ENCODE assay signal across 16 mouse cellular contexts in the genomic region with DNA sequence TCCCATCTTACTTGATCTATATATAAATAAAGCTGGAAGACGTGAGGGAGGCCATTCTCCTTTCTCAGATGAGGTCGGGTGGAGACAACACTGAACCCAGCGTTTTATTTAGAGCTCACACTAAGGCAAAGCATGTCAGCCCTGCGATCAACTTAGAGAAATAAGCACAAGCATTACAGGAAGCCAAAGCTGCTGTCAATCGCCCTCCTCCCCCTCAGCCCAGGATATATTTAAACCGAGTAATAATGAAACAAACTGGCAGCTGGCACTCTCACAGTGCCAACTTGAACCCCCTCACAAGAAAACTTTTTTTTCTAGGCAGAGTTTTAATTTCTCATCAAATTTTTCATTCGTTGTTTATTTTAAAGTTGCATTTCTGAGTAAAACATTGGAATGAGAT. TPM values are rescaled to one million over a fixed set of nuclear protein-coding genes. Genes with fewer than 3 reads are reported as not detected.
DNase-seq lines count a peak whose midpoint lies in the region; ATAC-seq and TF ChIP-seq lines count a peak whose summit lies in the region.
"Had no signal": no experiment of that assay in that cellular context is flagged by ENCODE, and none has a peak within 500 bp of the region (broad histone marks: within the 10 kb centered on the region; RNA-seq: fewer than 3 reads in every experiment).

No protein-coding gene starts in this region.

- ATAC-seq in frontal cortex, adult (ENCODE audit: low TSS enrichment), result peak; percentile 69; the same call in 1 of the 2 replicates
- ATAC-seq in cerebellum, adult (ENCODE audit: insufficient number of reproducible peaks, low FRiP score, low TSS enrichment), result no peak
- ATAC-seq: hindbrain, embryonic 16.5 days; liver, postnatal 0 days had no signal

- no peak overlapping the region for H3K4me3 ChIP-seq in thymus, adult 2 months (ENCODE audit: control insufficient read depth, insufficient read depth, low read length)
- no peak overlapping the region for H3K4me3 ChIP-seq in layer of hippocampus, adult 2 months
- H3K4me3 ChIP-seq: erythroblast, embryonic 14.5 days; gastrocnemius, adult 2 months; heart, embryonic 13.5 days; limb, embryonic 12.5 days; neural tube, embryonic 12.5 days had no signal

- no peak for DNase-seq in frontal cortex, postnatal 10 days (ENCODE audit: low spot score in 2 of 2)
- DNase-seq in thymus, adult 2 months, result peak; percentile 10
- no peak for DNase-seq in thymus, postnatal 4 days
- peak; percentile 55 to 62 for DNase-seq in layer of hippocampus, adult 2 months (ENCODE audit: low spot score in 2 of 2)
- DNase-seq in right cerebral cortex, postnatal 14 days, result peak; percentile 6
- no peak for DNase-seq in lung, postnatal 10 days
- DNase-seq: gastrocnemius, adult 2 months; kidney, postnatal 36 days; liver, postnatal 0 days had no signal

- peak overlapping the region; percentile 28; the same call in 1 of the 2 replicates for H3K27ac ChIP-seq in thymus, adult 2 months (ENCODE audit: control insufficient read depth, insufficient read depth, low read length)
- H3K27ac ChIP-seq in layer of hippocampus, adult 2 months, result no peak overlapping the region
- H3K27ac ChIP-seq: gastrocnemius, adult 2 months; heart, embryonic 13.5 days; limb, embryonic 12.5 days; neural tube, embryonic 12.5 days had no signal

- TF ChIP-seq CTCF in thymus, adult 2 months (IDR thresholded peaks at IDR 0.05; ENCODE audit: borderline replicate concordance, control insufficient read depth, extremely low read depth, insufficient read depth, low read length, poor library complexity), result no peak
- no peak for TF ChIP-seq CTCF in layer of hippocampus, adult 2 months (conservative IDR thresholded peaks at IDR 0.05)

- no peaks in the 10 kb centered on the region for H3K36me3 ChIP-seq in thymus, adult 2 months (ENCODE audit: control insufficient read depth, insufficient read depth, low read length)
- H3K36me3 ChIP-seq: heart, embryonic 13.5 days; limb, embryonic 12.5 days; neural tube, embryonic 12.5 days had no signal

- 15% methylated on average over 7 of the region's 7 CpGs for WGBS in thymus, adult 2 months

- no peaks in the 10 kb centered on the region for H3K27me3 ChIP-seq in thymus, adult 2 months (ENCODE audit: control insufficient read depth, insufficient read depth, low read length)
- H3K27me3 ChIP-seq: heart, embryonic 13.5 days; limb, embryonic 12.5 days; neural tube, embryonic 12.5 days had no signal

- TF ChIP-seq POLR2A in thymus, adult 2 months (IDR thresholded peaks at IDR 0.05; ENCODE audit: control insufficient read depth, extremely low read depth, insufficient read depth, low read length, poor library complexity), result no peak

- H3K4me1 ChIP-seq in thymus, adult 2 months (replicated peaks; ENCODE audit: control insufficient read depth, insufficient read depth, low read length), result peaks cover 7% of the 10 kb centered on the region
- H3K4me1 ChIP-seq: heart, embryonic 13.5 days; limb, embryonic 12.5 days; neural tube, embryonic 12.5 days had no signal

RNA-seq across cellular contexts. Expression of a gene that starts 15.7 kb away (rescaled TPM):
- polyA plus RNA-seq in thymus, adult 2 months (2012; rRNA removed), result 97.2 and 122 TPM in 2 replicates
- 10 to 100 TPM; 45.3 to 52.7 TPM for total RNA-seq in layer of hippocampus, adult 2 months (2021)

Comparison
In these comparisons a context has a peak if more than half of its experiments do, and no peak if none do; other contexts are left out.
1. DNase-seq: peak in thymus, adult 2 months (single experiment), layer of hippocampus, adult 2 months (2 of 2) and right cerebral cortex, postnatal 14 days (single experiment); none in frontal cortex, postnatal 10 days (0 of 2), thymus, postnatal 4 days (single experiment) and lung, postnatal 10 days (single experiment).